Mouse (Mus musculus) ovary, adult 10 weeks (tissue): ENCODE results near the gene Ddx19a. TPM values are rescaled to one million over a fixed set of nuclear protein-coding genes. Genes with fewer than 3 reads are reported as not detected.

ENCODE experiments used
- polyA plus RNA-seq: library from polyadenylated mRNA; stranded (reverse); fragments of 350-450 nt; fragmentation: Illumina TruSeq; extraction: RNeasy Lipid Tissue Mini Kit (QIAGEN cat#74804); gene quantifications from one replicate; pipeline ENCODE4 v1.2.3, GENCODE M21; 2014

Ddx19a gene
- 28.1 TPM for polyA plus RNA-seq

GRCm38 (mm10) chr8:110997547-110998531 lies at the start of gene Ddx19a:
TSS of gene Ddx19a (minus strand) at chr8:110997800.

GRCm38 (mm10) chr8:111032916-111033315 lies 35.3 kb upstream of the Ddx19a start, which contains the start of gene Aars:
TSS of gene Aars (plus strand) at chr8:111033144.

GRCm38 (mm10) chr8:111031572-111031971 lies 34.0 kb upstream of the Ddx19a start, which contains the start of gene Ddx19b:
TSS of gene Ddx19b (minus strand) at chr8:111031751.

Other genes starting within 250 kb of the Ddx19a start
- gene Il34, start 191.9 kb downstream of the Ddx19a start, polyA plus RNA-seq = not detected
- 11.5 TPM for gene Cog4, start 151.2 kb downstream of the Ddx19a start, polyA plus RNA-seq
- gene Sf3b3, start 151.0 kb downstream of the Ddx19a start, polyA plus RNA-seq = 111 TPM
- 1.2 TPM for gene Fuk, start 95.3 kb downstream of the Ddx19a start, polyA plus RNA-seq
- gene St3gal2, start 77.9 kb downstream of the Ddx19a start, polyA plus RNA-seq = 16.9 TPM
- 11.6 TPM for gene Ddx19b, start 34.0 kb upstream of the Ddx19a start, polyA plus RNA-seq
- gene Aars, start 35.3 kb upstream of the Ddx19a start, polyA plus RNA-seq = 11.3 TPM
- 10.0 TPM for gene Exosc6, start 58.5 kb upstream of the Ddx19a start, polyA plus RNA-seq
- not detected for gene Clec18a, start 94.6 kb upstream of the Ddx19a start, polyA plus RNA-seq
- 30.6 TPM for gene Pdpr, start 96.8 kb upstream of the Ddx19a start, polyA plus RNA-seq